Mouse (Mus musculus): Measurements from ENCODE around the gene Gm10392. TPM values are rescaled to one million over a fixed set of nuclear protein-coding genes. Genes with fewer than 3 reads are reported as not detected.

The Gm10392 gene
- polyA plus RNA-seq, 1 experiment: 0.08 TPM

- Histone ChIP-seq H3K27me3 (replicated peaks) (no peaks in the 10 kb centered on the region), H3K4me1 (peaks cover 70% of the 10 kb centered on the region), H3K4me3 (replicated peaks) (no peak overlapping the region), H3K9me3 (no peaks in the 10 kb centered on the region), H3K36me3 (replicated peaks; ENCODE audit: low read length) (peaks cover 87% of the 10 kb centered on the region)
- no peak for TF ChIP-seq FLI1 (IDR thresholded peaks at IDR 0.05; ENCODE audit: low read length)
- TF ChIP-seq GATA1 (IDR thresholded peaks at IDR 0.05; ENCODE audit: borderline replicate concordance, low read length): no peak
These were observed 18.4 kb downstream of the Gm10392 start for GRCm38 (mm10) chr11:77500361-77501325.

- no peak overlapping the region for H3K4me3 ChIP-seq (replicated peaks)
- no peaks in the 10 kb centered on the region for H3K27me3 ChIP-seq (replicated peaks)
- no peak for TF ChIP-seq FLI1 (IDR thresholded peaks at IDR 0.05; ENCODE audit: low read length)
- no peak for TF ChIP-seq GATA1 (IDR thresholded peaks at IDR 0.05; ENCODE audit: borderline replicate concordance, low read length)
- H3K36me3 ChIP-seq (replicated peaks; ENCODE audit: low read length): peaks cover 75% of the 10 kb centered on the region
- peaks cover 83% of the 10 kb centered on the region for H3K4me1 ChIP-seq
- H3K9me3 ChIP-seq: no peaks in the 10 kb centered on the region
These were observed 19.6 kb downstream of the Gm10392 start for GRCm38 (mm10) chr11:77499354-77499753.

DNA sequence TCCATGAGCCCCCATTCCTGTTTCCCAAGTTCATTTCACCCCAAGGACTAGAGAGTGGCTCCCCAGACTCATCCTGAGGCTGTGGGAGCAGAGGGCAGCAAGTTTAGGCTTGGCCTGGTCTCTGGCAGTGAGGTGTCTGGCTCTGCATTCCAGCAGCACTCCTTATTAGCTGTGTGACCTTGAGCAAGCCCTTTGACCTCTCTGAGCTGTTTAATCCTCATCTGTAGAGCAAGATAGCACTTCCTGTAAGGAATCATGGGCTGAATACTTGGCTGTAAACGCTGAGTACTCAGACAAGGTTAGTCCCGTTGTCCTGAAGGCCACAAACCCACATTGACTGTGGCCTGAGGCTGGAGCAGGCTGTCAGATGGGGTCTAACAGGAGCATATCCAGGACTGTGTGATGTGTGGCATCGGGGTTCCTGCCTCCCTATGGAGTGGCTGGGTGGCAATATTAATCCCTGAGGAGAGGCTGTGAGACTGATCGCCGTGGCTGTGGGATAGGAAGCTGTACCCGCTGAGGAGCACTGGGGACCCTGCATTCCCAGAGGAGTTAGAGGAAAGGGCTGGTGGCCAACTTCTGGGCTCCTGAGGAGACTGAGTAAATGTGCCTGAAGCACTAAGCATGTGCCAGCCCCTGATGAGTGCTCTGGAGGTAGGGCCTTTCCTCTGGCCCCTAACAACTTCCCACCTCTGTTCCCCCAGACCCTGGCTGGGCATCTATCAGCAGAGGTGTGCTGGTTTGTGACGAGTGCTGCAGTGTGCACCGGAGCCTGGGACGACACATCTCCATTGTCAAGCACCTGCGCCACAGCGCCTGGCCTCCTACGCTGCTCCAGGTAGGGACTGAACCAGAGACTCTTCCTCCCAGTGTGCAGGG is 20.5 kb downstream of the Gm10392 start:
- no peak for TF ChIP-seq GATA1 (IDR thresholded peaks at IDR 0.05; ENCODE audit: borderline replicate concordance, low read length)
- no peak for TF ChIP-seq FLI1 (IDR thresholded peaks at IDR 0.05; ENCODE audit: low read length)
- H3K36me3 ChIP-seq (replicated peaks; ENCODE audit: low read length): peaks cover 66% of the 10 kb centered on the region
- no peaks in the 10 kb centered on the region for H3K9me3 ChIP-seq
- no peaks in the 10 kb centered on the region for H3K27me3 ChIP-seq (replicated peaks)
- no peak overlapping the region for H3K4me3 ChIP-seq (replicated peaks)
- peaks cover 90% of the 10 kb centered on the region for H3K4me1 ChIP-seq

DNA sequence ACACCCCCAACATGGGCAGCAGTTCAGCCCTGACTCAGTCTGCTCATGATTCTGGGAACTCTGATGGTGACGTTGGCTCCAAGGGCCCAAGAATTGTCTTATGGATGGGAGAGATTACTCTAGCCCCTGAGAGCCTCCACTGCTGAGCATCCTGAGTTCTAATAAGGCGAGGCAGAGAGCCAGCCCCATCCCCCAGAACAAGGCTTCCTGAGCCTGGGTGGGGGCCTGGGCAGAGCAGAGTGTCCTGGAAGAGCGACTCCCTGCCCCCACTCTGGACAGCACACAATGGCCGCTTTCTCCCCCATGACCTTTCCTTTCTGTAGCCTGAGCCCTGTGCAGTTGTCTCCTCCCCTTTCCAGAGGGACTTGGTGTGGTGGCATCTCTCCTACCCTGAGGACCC is 21.1 kb downstream of the Gm10392 start:
- Histone ChIP-seq H3K9me3 (no peaks in the 10 kb centered on the region), H3K4me1 (peaks cover 84% of the 10 kb centered on the region), H3K4me3 (replicated peaks) (no peak overlapping the region), H3K36me3 (replicated peaks; ENCODE audit: low read length) (peaks cover 60% of the 10 kb centered on the region), H3K27me3 (replicated peaks) (no peaks in the 10 kb centered on the region)
- no peak for TF ChIP-seq GATA1 (IDR thresholded peaks at IDR 0.05; ENCODE audit: borderline replicate concordance, low read length)
- no peak for TF ChIP-seq FLI1 (IDR thresholded peaks at IDR 0.05; ENCODE audit: low read length)

DNA sequence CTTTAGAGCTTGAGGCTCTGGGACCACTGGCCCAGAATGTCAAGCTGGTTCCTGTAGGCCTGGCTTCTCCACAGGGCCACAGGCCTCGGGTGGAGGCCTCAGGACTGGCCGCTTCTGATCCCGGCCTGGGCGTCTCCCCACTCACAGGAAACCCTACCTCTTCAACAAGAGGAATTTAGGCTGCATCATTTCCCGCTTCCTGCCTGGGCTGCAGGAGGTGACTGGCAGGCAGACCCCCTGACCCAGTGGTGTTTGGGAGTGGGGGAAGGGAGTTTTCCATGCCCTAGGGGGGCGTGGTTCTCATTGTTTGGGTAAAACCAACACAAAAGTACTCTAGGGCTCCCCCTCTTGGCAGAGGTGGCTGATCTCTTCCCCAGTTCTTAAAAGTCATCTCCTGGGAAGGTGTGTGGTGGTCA is 21.6 kb downstream of the Gm10392 start:
- no peak for TF ChIP-seq GATA1 (IDR thresholded peaks at IDR 0.05; ENCODE audit: borderline replicate concordance, low read length)
- TF ChIP-seq FLI1 (IDR thresholded peaks at IDR 0.05; ENCODE audit: low read length): no peak
- Histone ChIP-seq H3K9me3 (no peaks in the 10 kb centered on the region), H3K27me3 (replicated peaks) (no peaks in the 10 kb centered on the region), H3K36me3 (replicated peaks; ENCODE audit: low read length) (peaks cover 55% of the 10 kb centered on the region), H3K4me3 (replicated peaks) (peak overlapping the region; percentile 50), H3K4me1 (peaks cover 84% of the 10 kb centered on the region)

- H3K4me1 ChIP-seq: peaks cover 92% of the 10 kb centered on the region
- no peaks in the 10 kb centered on the region for H3K27me3 ChIP-seq (replicated peaks)
- H3K36me3 ChIP-seq (replicated peaks; ENCODE audit: low read length): peaks cover 38% of the 10 kb centered on the region
- no peaks in the 10 kb centered on the region for H3K9me3 ChIP-seq
- TF ChIP-seq FLI1 (IDR thresholded peaks at IDR 0.05; ENCODE audit: low read length) (no peak), GATA1 (IDR thresholded peaks at IDR 0.05; ENCODE audit: borderline replicate concordance, low read length) (no peak)
- H3K4me3 ChIP-seq (replicated peaks): peak overlapping the region; percentile 74
These were observed 23.5 kb downstream of the Gm10392 start for GRCm38 (mm10) chr11:77495507-77495906.

DNA sequence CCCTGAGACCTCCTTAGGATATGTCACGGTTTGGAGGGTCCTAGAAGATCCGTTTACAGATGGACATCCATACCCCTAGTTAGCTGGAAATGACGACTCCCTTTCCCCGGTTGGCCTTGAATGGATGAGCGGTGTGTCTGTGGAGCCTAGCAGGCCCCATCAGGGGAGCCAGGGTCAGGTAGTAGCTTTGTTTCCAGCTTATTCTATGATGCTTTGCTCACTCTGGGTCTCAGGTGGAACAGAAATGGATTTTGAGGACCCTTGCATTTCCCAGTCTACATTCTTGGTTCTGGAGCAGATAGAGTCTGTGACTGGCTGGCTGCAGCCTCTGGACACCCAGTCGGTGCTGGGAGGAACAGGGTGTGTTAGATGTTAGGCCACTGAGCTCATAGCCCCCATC is 24.2 kb downstream of the Gm10392 start:
- Histone ChIP-seq H3K9me3 (no peaks in the 10 kb centered on the region), H3K36me3 (replicated peaks; ENCODE audit: low read length) (peaks cover 31% of the 10 kb centered on the region), H3K27me3 (replicated peaks) (peaks cover 6% of the 10 kb centered on the region), H3K4me3 (replicated peaks) (peak overlapping the region; percentile 99), H3K4me1 (peaks cover 92% of the 10 kb centered on the region)
- TF ChIP-seq FLI1 (IDR thresholded peaks at IDR 0.05; ENCODE audit: low read length) (no peak), GATA1 (IDR thresholded peaks at IDR 0.05; ENCODE audit: borderline replicate concordance, low read length) (no peak)

GRCm38 (mm10) chr11:77494344-77494676 is 24.7 kb downstream of the Gm10392 start:
- H3K36me3 ChIP-seq (replicated peaks; ENCODE audit: low read length): peaks cover 26% of the 10 kb centered on the region
- H3K4me1 ChIP-seq: peaks cover 89% of the 10 kb centered on the region
- H3K4me3 ChIP-seq (replicated peaks): peak overlapping the region; percentile 99
- H3K9me3 ChIP-seq: no peaks in the 10 kb centered on the region
- H3K27me3 ChIP-seq (replicated peaks): peaks cover 8% of the 10 kb centered on the region
- TF ChIP-seq GATA1 (IDR thresholded peaks at IDR 0.05; ENCODE audit: borderline replicate concordance, low read length) (no peak), FLI1 (IDR thresholded peaks at IDR 0.05; ENCODE audit: low read length) (no peak)

- TF ChIP-seq GATA1 (IDR thresholded peaks at IDR 0.05; ENCODE audit: borderline replicate concordance, low read length): no peak
- TF ChIP-seq FLI1 (IDR thresholded peaks at IDR 0.05; ENCODE audit: low read length): no peak
- Histone ChIP-seq H3K9me3 (no peaks in the 10 kb centered on the region), H3K4me3 (replicated peaks) (peak within 1 kb of the TSS; percentile 99), H3K27me3 (replicated peaks) (peaks cover 14% of the 10 kb centered on the region), H3K36me3 (replicated peaks; ENCODE audit: low read length) (peaks cover 20% of the 10 kb centered on the region), H3K4me1 (peaks cover 89% of the 10 kb centered on the region)
These were observed 25.3 kb downstream of the Gm10392 start, which contains the start of gene Git1 for GRCm38 (mm10) chr11:77493512-77494343. Git1 (plus strand) TSS chr11:77493562.
